Mouse (Mus musculus) v-Abl transformed pro-B cells (cell line): ENCODE data around the gene Slc4a1.

Source experiments
- in situ Hi-C, 2 experiments: fragments of 400-800 bp; cut with MboI; formaldehyde crosslinking; loops; one replicate each; pipeline ENCODE4 v1.15.1; 2025; ENCODE audit not compliant: unreplicated experiment in 2 of 2

Gene Slc4a1

DNA sequence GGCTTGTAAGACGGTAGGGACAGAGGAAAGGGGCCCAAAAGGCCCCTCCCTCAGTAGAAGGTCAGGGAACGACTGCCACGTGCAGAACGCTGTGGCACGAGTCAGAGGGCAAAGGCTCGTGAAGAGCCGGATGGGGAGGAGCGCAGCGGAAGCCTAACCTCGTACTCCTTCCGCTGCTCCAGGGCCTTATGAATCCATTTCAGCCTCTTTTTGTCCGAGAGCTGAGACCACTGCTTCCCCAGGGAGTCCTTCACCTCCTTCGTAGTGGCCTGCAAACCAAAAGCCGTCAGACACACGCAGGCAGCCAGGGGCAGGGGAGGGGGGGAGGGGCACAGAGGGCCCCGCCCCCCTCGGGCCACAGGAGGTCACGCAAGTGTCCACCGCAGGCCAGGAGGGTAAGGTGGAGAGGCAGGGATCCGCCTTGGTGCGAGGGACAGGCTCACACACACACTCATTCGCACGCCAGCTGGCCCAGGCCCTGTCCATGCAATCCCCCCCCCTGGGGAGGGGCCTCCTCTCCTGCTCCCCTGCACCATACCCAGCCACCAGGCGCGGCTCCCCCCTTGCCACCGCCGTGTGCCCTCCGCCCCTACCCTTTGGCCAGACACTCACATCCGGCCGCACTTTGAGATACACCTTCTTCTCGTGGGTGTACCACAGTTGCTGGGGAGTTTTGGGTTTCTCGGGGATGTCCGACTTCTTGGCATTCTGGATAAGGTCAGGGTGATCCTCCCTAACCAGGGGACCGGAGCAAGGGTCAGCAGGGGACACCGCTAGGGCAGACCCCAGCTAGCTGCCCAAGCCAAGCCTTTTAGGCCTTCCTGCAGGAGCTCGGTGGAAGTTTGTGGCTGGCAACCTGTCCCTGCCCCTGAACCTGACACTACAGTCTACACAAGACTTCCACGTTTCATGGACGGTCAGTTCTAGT lies 55.0 kb downstream of the Slc4a1 start:
- in situ Hi-C loops, result no loop called here

DNA sequence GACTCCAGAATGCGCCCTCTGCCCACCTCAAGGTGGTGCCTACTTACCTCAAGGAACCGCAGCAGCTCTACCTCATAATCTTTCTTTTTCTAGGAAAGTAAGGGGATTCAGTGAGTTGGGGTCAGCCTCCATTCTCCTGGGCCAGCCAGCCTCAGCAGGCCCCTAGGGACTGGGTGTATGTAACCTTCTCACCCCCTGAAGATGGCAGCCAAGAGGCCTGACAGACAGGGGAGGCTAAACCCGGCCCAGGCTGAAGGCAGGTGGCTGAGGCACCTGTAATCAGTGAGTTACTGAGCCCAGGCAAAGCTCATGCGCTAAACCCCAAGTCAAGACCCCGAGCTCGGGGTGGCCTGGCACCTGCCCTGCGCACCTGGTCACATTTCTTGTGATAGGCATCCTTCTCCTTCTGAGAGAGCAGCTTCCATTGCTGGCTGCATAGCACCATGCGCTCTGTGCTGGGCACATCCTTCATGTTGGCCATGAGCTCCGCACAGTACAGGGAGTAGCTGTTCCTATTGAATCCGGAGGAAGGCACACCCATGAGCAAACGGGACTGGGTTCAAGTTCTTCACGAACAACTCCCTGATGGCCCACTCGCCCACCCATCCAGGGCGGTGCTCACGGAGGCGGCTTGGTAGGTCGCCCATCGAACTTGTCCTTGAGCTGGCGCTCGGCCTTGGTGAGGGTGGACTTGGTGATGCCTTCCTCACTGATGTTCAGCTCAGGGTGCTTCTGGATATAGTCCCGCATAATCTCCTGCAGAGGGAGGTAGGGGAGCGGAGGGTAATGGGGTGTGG lies 56.0 kb downstream of the Slc4a1 start:
- in situ Hi-C loops, result loop anchor here in 1 of 2 experiments (5.0 to 10.0 kb wide), 2 partner anchors 102 to 125 kb away; partner anchors contain the start of gene Grn

DNA sequence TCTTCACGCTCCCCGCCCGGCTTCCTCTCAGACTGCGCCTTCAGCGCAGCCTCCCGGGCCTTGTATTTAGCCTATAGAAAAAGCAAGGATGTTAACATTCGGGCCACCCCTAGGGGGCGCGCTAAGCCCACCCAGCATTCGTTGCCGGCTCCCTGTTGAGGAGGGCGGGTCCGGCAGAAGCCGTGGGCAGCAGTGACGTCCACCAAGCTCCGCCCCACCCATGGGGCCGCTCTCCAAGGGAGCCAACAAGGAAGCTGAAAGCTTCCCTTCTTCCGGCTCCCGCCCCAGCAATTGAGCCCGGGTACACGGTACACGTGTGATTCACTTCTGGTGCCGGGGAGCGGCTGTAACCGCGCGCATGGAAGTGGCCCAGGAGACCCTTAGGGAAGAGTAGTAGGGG lies 57.0 kb downstream of the Slc4a1 start:
- in situ Hi-C loops, result loop anchor here in 1 of 2 experiments (5.0 to 10.0 kb wide), 2 partner anchors 103 to 126 kb away; partner anchors contain the start of gene Grn

DNA sequence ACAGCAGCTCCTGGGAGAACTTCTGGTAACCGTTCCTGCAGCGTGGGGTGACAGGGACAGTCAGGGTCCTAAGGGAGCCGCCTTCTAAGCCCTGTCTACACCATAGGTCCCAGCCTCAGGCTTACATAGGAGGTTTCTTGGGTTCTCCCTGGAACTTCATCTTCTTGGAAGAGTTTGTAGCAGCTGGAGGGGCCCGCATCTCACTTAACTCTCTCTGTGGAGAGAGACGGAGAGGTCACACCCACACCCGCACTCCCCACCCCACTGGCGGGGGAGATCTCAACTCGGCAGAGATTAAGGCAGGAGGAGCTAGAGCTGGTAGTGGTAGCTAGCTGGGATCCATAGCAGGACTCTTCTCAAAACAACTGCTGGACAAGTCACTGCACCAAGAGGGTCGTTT lies 57.9 kb downstream of the Slc4a1 start:
- in situ Hi-C loops, result loop anchor here in 1 of 2 experiments (5.0 to 10.0 kb wide), 2 partner anchors 104 to 127 kb away; partner anchors contain the start of gene Grn

DNA sequence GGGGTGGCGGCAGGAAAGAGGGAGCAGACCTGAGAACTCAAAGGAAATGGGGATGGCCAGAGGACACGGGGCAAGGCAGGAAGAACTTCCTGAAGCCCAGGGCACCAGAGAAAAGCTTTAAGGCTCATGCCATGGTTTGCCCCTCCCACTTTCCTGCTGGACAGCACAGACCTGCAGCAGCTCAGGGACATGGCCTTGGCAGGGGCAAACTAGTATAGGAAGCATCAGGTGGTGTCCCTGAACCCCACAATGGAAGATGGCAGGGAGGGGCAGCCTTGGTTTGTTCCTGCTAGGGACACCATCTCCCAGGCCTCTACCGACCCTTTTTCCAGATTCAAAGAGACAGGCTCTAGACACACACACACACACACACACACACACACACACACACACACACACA lies 60.6 kb downstream of the Slc4a1 start:
- in situ Hi-C loops, result loop anchor here in 1 of 2 experiments (5.0 to 10.0 kb wide), 2 partner anchors 107 to 129 kb away; partner anchors contain the start of gene Grn

DNA sequence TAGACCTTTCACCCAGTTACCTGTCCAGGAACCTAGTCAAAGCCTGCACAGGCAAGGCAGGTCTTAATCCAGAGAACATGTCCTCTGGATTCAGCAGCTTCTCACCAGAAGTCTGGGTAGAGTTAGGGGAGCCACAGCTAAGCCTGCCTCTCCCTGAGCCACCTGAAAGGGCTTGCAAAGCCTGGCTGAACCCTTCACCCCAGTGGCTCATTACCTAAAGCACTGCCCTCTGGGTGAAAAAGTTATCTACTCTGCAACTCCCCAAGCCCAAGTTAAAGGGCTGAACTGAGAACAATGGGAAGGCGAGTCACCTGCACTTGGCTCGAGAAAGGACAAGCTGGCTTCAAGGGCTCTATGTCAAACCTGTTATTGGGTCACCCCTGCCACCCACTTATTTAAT lies 61.9 kb downstream of the Slc4a1 start:
- in situ Hi-C loops, result loop anchor here (5.0 to 10.0 kb wide), 2 partner anchors 108 to 131 kb away; partner anchors contain the start of gene Grn (in 1 of the 2)

DNA sequence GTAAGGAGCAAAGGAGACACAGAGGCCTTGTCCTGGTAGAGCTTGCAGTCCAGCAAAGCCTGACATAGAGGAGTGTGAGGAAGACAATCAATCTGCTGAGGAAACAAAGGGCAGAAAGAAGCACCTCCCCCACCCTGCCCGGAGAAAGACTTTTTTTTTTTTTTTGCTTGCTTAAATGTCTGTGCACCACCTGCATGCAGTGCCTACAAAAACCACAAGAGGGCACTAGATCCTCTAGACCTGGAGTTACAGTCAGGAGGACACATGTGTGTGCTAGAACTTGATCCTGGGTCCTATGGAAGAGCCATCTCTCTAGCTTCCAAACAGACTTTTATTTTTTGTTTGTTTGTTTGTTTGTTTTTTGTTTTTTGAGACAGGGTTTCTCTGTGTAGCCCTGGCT lies 66.2 kb downstream of the Slc4a1 start:
- in situ Hi-C loops, result loop anchor here (5.0 to 10.0 kb wide), 3 partner anchors 112 to 255 kb away; partner anchors contain the start of genes Gpatch8 (in 1 of the 2) and Grn (in 1 of the 2)
